1 mouse cellular context compared by ENCODE assay signal in the genomic region with DNA sequence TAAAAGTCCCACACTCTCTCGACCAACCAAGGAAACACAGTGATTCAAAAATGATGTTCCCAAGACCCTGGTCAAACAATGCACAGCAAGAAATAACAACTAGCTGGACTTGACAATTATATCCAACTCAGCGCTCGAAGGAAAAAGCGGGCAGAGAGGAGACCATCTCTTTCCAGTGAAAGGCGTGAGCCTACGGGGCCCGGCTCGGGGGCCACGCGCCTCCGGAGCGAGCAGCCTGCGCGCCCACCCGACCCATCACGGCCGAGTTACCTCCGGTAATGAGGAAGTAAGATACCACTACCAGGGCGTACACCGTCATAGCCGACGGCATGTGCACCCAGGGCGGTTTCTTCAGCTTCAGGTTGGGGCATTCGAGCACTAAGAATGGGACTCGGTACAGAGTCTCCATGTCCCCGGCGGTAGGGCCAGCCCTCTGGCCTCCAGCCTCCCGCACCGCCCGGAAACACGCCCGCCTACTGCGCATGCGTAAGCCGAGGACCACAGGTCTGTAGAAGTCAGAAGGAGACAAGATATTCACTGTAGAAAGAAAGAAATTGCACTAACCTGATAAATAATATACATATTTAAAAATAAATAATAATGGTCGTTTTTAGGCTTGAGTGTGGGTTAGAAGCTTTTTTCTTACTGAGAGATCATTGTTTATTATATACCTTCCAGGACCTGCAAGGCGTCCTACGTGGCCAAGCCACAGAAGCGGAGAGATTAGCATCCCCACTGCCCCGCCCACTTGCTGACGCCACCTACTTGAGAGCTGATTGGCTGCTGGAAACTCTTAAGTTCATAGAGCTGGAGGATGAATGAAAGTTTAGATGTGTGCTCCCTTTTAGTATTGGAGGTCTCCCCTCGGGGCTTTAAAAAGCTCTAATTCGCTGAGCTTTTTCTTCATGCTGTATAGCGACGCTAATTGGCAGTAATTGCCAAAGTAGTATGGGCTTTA.
TF ChIP-seq lines count a peak whose summit lies in the region.

TSS of gene Ostc (minus strand) at position 478 of the 958 bp plus-strand sequence.

TF ChIP-seq in MEL, 35 proteins besides CTCF, POLR2A, EP300 and RAD21 (continued from another document):
- TF ChIP-seq USF2 (IDR thresholded peaks at IDR 0.05; ENCODE audit: borderline replicate concordance in 1 of 2, insufficient read depth in 1 of 2, low read depth in 1 of 2, low read length in 2 of 2) (no peak), SIN3A (IDR thresholded peaks at IDR 0.05; ENCODE audit: low read length) (peak; percentile 93), CHD1 (IDR thresholded peaks at IDR 0.05; ENCODE audit: low read depth, low read length) (no peak), TCF12 (IDR thresholded peaks at IDR 0.05; ENCODE audit: low read depth, low read length) (peak; percentile 38; the same call in 1 of the 2 replicates), ETS1 (IDR thresholded peaks at IDR 0.05; ENCODE audit: low read depth, low read length) (peak; percentile 49), TBP (IDR thresholded peaks at IDR 0.05; ENCODE audit: low read depth, low read length) (peak; percentile 95), BHLHE40 (IDR thresholded peaks at IDR 0.05; ENCODE audit: borderline replicate concordance, low read depth, low read length) (no peak), JUND (IDR thresholded peaks at IDR 0.05; ENCODE audit: low read depth, low read length) (no peak), MYC (IDR thresholded peaks at IDR 0.05; ENCODE audit: low read depth, low read length) (peak; percentile 61), USF1 (IDR thresholded peaks at IDR 0.05; ENCODE audit: low read depth, low read length) (no peak), ZC3H11A (IDR thresholded peaks at IDR 0.05; ENCODE audit: low read depth, low read length) (no peak), UBTF (IDR thresholded peaks at IDR 0.05; ENCODE audit: borderline replicate concordance, insufficient read depth, low read depth, low read length) (0 out of 2 replicates have a peak, but pooled peaks have one; percentile 68), ELF1 (IDR thresholded peaks at IDR 0.05; ENCODE audit: low read depth, low read length) (peak; percentile 80), SMC3 (IDR thresholded peaks at IDR 0.05; ENCODE audit: low read depth, low read length) (no peak), NRF1 (IDR thresholded peaks at IDR 0.05; ENCODE audit: insufficient read depth, low read depth, low read length, poor library complexity, severe bottlenecking) (peak; percentile 86)
TF ChIP-seq in MEL: peak in this region for 15.
